Mouse (Mus musculus) hindbrain, embryonic 13.5 days (tissue): ENCODE data around the gene Vmp1. TPM values are rescaled to one million over a fixed set of nuclear protein-coding genes. Genes with fewer than 3 reads are reported as not detected.
A peak's percentile ranks its signal among the peaks of the same experiment; 100 is the strongest.

Experiments used
- ATAC-seq: fragments of 200-750 bp; cut with Nextera tagmentation; 2 replicates; pipeline ENCODE4 v1.8.0; 2017; ENCODE audit warnings: moderate TSS enrichment; ENCODE audit not compliant: low FRiP score
- H3K27ac ChIP-seq: fragments of 300-500 bp; sonication (generic); 2 replicates; pipeline ENCODE4 v1.5.1; 2015; ENCODE audit warnings: inconsistent platforms, mild to moderate bottlenecking, moderate library complexity
- H3K27me3 ChIP-seq: fragments of 300-500 bp; sonication (generic); 2 replicates; pipeline ENCODE4 v1.6.1; 2015; ENCODE audit warnings: mild to moderate bottlenecking, inconsistent platforms
- H3K36me3 ChIP-seq: fragments of 300-500 bp; sonication (generic); 2 replicates; pipeline ENCODE4 v1.6.1; 2015; ENCODE audit warnings: mild to moderate bottlenecking, inconsistent platforms
- H3K4me1 ChIP-seq: fragments of 300-500 bp; sonication (generic); replicated peaks from 2 replicates; pipeline ENCODE4 v1.6.1; 2015; ENCODE audit warnings: inconsistent platforms
- H3K4me2 ChIP-seq: fragments of 300-500 bp; sonication (generic); 2 replicates; pipeline ENCODE4 v1.6.1; 2015; ENCODE audit warnings: inconsistent platforms, mild to moderate bottlenecking, moderate library complexity
- H3K4me3 ChIP-seq: fragments of 300-500 bp; sonication (generic); 2 replicates; pipeline ENCODE4 v1.5.1; 2015; ENCODE audit warnings: mild to moderate bottlenecking, inconsistent platforms
- H3K9ac ChIP-seq: fragments of 300-500 bp; sonication (generic); 2 replicates; pipeline ENCODE4 v1.6.1; 2015; ENCODE audit warnings: mild to moderate bottlenecking, inconsistent platforms
- H3K9me3 ChIP-seq: fragments of 300-500 bp; sonication (generic); 2 replicates; pipeline ENCODE4 v1.6.1; 2016; ENCODE audit warnings: inconsistent platforms
- WGBS: fragments of 180-500 bp; shearing (Covaris S2); methylation state at CpG from one replicate; pipeline ENCODE4 v1.1.7; 2015; 5-methylcytosine and 5-hydroxymethylcytosine counted together
- polyA plus RNA-seq: library from polyadenylated mRNA; unstranded; fragments of >200 nt; fragmentation: Nextera tagmentation; extraction: Ambion mirVana; gene quantifications from 2 replicates; pipeline ENCODE4 v1.2.1, GENCODE M21; 2015

Gene Vmp1
- polyA plus RNA-seq, 1 experiment from 2014 or later: 106 TPM

DNA sequence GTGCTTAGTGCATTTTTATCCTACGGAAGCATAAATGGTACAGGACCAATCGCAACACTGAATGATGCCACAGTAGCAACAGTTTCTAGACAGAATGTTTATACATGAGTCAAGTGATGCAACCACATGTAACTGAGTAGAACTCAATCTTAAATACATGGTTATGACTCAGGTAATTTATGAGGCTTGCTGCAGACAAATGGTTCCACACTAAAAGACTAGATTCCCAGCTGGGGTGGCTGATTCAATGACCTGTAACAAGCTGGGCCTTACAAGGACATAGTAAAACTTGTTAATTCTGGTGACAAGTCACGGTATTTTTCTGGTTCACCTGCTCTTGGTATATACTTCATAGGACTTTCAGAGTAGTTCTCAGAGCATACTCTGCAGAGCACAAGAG, 7.8 kb upstream of the Vmp1 start:
- no peak overlapping the region for H3K9ac ChIP-seq
- no peaks in the 10 kb centered on the region for H3K27me3 ChIP-seq
- no peak overlapping the region for H3K4me3 ChIP-seq
- WGBS: 98% methylated on average over 3 of the region's 3 CpGs
- no peak for ATAC-seq
- peaks cover 4% of the 10 kb centered on the region for H3K4me1 ChIP-seq
- no peaks in the 10 kb centered on the region for H3K9me3 ChIP-seq
- no peak overlapping the region for H3K27ac ChIP-seq
- no peak overlapping the region for H3K4me2 ChIP-seq
- H3K36me3 ChIP-seq: peaks cover 62% of the 10 kb centered on the region

DNA sequence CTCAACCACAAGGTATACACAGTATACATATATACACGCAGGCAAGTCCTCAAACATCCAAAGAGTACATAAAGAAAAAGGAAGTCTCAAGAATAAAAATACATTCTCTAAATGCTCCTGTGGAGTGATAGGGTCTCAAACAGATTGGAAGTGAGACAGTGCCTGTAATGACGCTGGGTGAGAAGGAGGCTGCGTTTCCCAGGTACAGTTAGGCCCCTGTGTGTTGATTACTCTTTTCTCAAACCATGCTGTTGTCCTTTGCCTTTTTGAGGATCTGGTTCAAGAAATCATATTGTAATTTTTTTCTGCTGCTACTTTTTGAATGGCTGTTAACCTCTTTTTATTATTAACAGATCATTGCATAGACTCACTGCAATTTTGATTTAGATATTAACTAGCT, 6.7 kb upstream of the Vmp1 start:
- H3K4me3 ChIP-seq: no peak overlapping the region
- H3K4me2 ChIP-seq: no peak overlapping the region
- H3K27me3 ChIP-seq: no peaks in the 10 kb centered on the region
- H3K9ac ChIP-seq: no peak overlapping the region
- 96% methylated on average over 3 of the region's 3 CpGs for WGBS
- ATAC-seq: no peak
- H3K36me3 ChIP-seq: peaks cover 57% of the 10 kb centered on the region
- peaks cover 10% of the 10 kb centered on the region for H3K4me1 ChIP-seq
- H3K9me3 ChIP-seq: no peaks in the 10 kb centered on the region
- H3K27ac ChIP-seq: no peak overlapping the region

DNA sequence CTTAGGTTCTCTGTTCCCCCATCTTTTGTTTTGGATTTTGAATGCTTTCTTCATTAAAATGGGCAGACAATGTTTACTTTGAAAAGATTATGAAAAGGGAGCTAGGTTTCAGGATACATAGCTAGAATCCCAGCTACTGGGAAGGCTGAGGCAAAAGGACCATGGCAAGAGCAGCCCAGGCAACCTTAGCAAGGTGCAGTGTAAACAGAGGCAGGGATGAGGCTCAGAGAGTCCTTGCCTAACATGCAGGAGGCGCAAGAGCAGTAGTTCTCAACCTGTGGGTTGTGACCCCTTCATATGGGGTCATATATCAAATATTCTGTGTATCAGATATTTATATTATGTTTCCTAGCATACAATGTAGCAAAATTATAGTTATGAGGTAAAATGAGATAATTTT, 1.7 kb upstream of the Vmp1 start:
- ATAC-seq: no peak
- Histone ChIP-seq H3K27me3 (no peaks in the 10 kb centered on the region), H3K4me3 (no peak overlapping the region), H3K4me1 (peaks cover 39% of the 10 kb centered on the region), H3K9me3 (no peaks in the 10 kb centered on the region), H3K9ac (0 out of 2 replicates have a peak overlapping the region, but pooled peaks have one; percentile 6), H3K4me2 (peak overlapping the region; percentile 71), H3K27ac (no peak overlapping the region), H3K36me3 (peaks cover 19% of the 10 kb centered on the region)
- WGBS: 88% methylated on average over 1 of the region's 1 CpGs

DNA sequence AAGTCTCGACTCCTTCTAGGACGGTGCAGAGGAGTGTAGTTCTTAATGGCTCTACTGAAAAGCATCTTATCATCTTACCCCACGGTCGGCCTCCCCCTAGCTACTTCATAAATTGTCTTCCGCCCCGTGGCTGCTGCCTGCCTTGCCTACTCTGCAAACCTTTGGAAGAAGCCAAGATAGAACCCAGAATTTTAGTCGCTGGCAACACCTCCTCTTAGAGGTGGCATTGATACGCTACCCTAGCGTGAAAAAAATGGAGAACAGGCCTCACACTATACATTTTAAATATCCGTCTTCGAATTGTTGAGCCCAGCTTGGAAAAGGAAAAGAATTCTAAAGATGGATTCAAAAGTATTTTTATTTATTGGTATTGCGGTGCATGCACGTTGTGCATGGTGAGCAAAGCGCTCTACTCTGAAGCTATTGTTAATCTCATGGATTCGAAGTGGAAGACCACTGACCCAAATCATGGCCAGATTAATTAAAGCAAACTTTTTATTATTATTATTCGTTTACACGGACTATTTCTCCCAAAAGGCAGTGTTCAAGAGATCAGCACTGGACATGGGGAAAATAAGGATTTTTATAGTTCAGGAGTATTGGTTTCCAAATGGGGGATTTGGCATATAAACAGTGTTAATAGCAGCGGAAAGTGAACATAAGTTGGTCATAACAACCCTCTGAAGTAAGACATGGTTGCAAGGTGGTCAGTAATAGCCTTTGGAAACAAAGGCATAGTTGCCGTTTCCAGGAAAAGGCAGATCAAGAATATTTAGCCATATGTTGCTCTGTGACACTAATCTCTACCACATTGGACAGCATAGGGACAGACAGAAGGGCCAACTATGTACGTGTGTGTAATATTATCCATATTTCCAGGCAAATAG, 733 bp upstream of the Vmp1 start:
- WGBS: 10% methylated on average over 20 of the region's 20 CpGs
- Histone ChIP-seq H3K9ac (peak overlapping the region; percentile 92), H3K4me1 (peaks cover 39% of the 10 kb centered on the region), H3K27ac (peak overlapping the region; percentile 93), H3K4me2 (peak overlapping the region; percentile 71), H3K27me3 (no peaks in the 10 kb centered on the region), H3K36me3 (peaks cover 9% of the 10 kb centered on the region), H3K4me3 (peak overlapping the region; percentile 86), H3K9me3 (no peaks in the 10 kb centered on the region)
- ATAC-seq: no peak; the same call in 1 of the 2 replicates

DNA sequence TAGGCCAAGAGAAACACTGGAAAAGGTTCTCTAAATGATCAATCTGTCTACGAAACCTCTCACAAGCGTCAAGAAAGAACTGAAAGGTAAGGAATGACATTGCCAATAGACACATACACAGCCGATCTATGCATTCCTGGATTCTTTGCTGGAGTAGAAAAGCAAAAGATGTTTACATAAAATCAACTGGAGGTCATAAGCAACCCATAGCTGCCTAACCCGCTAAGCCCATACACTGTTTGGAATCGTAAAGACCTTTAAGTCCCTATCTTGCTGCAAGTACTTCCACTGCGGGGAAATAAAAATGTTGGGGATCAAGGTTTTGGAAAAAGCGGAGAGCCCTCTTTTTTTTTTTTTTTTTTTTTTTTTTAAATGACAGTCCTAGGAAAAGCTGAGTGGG, 775 bp downstream of the Vmp1 start:
- no peak for ATAC-seq
- H3K4me1 ChIP-seq: peaks cover 39% of the 10 kb centered on the region
- peak overlapping the region; percentile 92 for H3K9ac ChIP-seq
- no peaks in the 10 kb centered on the region for H3K9me3 ChIP-seq
- H3K27me3 ChIP-seq: no peaks in the 10 kb centered on the region
- WGBS: 39% methylated on average over 7 of the region's 7 CpGs
- peak overlapping the region; percentile 86 for H3K4me3 ChIP-seq
- peaks cover 6% of the 10 kb centered on the region; the same call in 1 of the 2 replicates for H3K36me3 ChIP-seq
- peak overlapping the region; percentile 85 for H3K4me2 ChIP-seq
- peak overlapping the region; percentile 93; the same call in 1 of the 2 replicates for H3K27ac ChIP-seq

DNA sequence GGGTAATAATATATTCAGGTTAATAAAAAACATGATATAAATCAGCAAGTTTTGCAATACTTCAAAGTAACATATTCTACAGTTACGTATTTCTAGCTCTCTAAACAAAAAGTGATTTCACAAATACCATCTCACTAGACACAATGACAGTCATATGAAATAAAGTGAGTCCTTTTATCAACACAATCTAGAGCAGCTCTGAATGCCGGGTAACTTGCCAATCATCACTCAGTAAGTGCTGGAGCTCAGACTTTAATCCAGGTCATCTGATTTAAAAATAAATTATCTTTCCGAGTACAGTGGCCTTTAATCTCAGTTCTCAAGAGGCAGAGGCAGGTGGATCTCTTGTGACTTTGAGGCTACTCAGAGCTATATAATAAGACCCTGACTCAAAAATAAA, 2.2 kb downstream of the Vmp1 start:
- 95% methylated on average over 3 of the region's 3 CpGs for WGBS
- Histone ChIP-seq H3K9me3 (no peaks in the 10 kb centered on the region), H3K27me3 (no peaks in the 10 kb centered on the region), H3K9ac (no peak overlapping the region), H3K4me3 (no peak overlapping the region), H3K36me3 (no peaks in the 10 kb centered on the region), H3K4me2 (no peak overlapping the region), H3K27ac (no peak overlapping the region), H3K4me1 (peaks cover 35% of the 10 kb centered on the region)
- ATAC-seq: no peak

DNA sequence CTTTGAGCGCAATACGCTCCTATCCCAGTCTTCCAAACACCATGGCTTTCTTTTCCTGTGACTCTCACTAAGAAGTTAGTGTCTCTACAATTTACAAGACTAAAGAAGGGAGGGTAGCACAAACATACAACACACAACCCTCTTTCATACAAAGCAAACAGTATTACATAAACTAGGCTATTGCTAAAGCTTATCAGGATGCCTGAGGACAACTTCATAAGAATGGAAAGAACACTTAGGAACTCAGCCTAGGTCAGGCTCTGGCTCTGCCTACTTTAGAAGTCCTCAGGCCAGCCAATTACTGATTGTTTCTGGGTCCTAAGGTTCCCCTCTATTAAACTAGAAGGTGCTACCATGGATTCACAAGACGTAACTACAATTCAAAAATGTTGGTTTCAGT, 2.9 kb downstream of the Vmp1 start:
- H3K36me3 ChIP-seq: no peaks in the 10 kb centered on the region
- ATAC-seq: no peak
- no peak overlapping the region for H3K9ac ChIP-seq
- H3K4me2 ChIP-seq: no peak overlapping the region
- H3K4me1 ChIP-seq: peaks cover 32% of the 10 kb centered on the region
- no peak overlapping the region for H3K4me3 ChIP-seq
- 99% methylated on average over 3 of the region's 3 CpGs for WGBS
- no peak overlapping the region for H3K27ac ChIP-seq
- no peaks in the 10 kb centered on the region for H3K27me3 ChIP-seq
- H3K9me3 ChIP-seq: no peaks in the 10 kb centered on the region

DNA sequence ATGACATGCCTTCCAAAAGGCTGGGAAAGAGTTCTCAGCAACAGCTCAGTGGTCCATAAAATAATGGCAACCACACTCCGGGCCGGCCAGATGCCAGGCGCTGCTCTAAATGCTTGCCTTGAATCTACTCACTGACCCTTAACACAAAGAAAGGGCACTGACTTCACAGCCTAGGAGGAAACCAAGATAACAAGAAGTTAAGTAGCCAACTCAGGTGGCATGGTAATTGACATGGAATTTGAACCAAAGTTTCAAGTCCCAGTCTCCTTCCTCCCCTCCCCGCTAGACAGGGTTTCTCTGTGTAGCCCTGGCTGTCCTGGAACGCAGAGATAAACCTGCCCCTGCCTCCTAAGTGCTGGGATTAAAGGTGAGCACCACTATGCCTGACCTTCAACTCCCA, 4.7 kb downstream of the Vmp1 start:
- no peak overlapping the region for H3K27ac ChIP-seq
- peaks cover 18% of the 10 kb centered on the region for H3K4me1 ChIP-seq
- H3K4me3 ChIP-seq: no peak overlapping the region
- H3K9ac ChIP-seq: no peak overlapping the region
- no peaks in the 10 kb centered on the region for H3K9me3 ChIP-seq
- H3K36me3 ChIP-seq: no peaks in the 10 kb centered on the region
- no peak for ATAC-seq
- H3K4me2 ChIP-seq: no peak overlapping the region
- no peaks in the 10 kb centered on the region for H3K27me3 ChIP-seq
- 49% methylated on average over 5 of the region's 5 CpGs for WGBS

DNA sequence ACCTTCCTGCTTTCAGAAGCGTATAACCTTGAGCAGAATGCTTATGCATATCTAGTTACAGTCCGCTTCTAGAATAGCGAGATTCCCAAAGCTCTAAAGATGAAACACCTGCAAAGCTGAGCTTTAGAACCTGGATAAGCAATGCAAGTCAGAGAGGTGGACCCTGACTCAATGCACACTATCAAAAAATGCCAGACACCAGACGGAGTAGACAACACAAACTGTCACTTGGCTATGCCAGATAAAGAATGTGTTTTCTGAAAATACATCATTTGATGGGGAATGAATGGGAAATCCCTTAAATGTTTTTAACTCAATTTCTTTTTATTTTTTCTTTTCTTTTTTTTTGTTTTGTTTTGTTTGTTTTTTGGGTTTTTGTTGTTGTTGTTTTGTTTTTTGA, 8.1 kb downstream of the Vmp1 start:
- H3K9me3 ChIP-seq: no peaks in the 10 kb centered on the region
- H3K4me3 ChIP-seq: no peak overlapping the region
- H3K4me2 ChIP-seq: no peak overlapping the region
- 94% methylated on average over 4 of the region's 4 CpGs for WGBS
- no peak for ATAC-seq
- no peaks in the 10 kb centered on the region; the same call in 1 of the 2 replicates for H3K4me1 ChIP-seq
- no peaks in the 10 kb centered on the region for H3K36me3 ChIP-seq
- no peaks in the 10 kb centered on the region for H3K27me3 ChIP-seq
- H3K9ac ChIP-seq: no peak overlapping the region
- no peak overlapping the region for H3K27ac ChIP-seq

DNA sequence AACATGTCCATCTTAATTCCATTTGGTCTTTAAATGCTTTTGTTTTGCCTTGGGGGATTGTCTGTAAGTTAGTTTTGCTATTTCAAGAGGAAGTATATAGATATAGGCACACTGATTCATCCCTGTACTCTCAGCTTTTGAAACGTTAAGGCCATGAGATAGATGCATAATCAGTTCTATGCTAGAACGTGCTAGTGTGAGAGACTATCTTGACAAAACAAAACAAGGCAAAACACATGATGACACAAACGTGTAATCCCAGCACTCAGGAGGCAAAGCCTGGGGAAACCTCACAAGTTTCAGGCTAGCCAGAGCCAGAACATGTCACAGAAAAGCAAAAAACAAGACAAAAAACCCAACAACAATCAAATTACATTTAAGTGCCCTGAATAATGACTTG, 10.9 kb downstream of the Vmp1 start:
- WGBS: 88% methylated on average over 3 of the region's 3 CpGs

DNA sequence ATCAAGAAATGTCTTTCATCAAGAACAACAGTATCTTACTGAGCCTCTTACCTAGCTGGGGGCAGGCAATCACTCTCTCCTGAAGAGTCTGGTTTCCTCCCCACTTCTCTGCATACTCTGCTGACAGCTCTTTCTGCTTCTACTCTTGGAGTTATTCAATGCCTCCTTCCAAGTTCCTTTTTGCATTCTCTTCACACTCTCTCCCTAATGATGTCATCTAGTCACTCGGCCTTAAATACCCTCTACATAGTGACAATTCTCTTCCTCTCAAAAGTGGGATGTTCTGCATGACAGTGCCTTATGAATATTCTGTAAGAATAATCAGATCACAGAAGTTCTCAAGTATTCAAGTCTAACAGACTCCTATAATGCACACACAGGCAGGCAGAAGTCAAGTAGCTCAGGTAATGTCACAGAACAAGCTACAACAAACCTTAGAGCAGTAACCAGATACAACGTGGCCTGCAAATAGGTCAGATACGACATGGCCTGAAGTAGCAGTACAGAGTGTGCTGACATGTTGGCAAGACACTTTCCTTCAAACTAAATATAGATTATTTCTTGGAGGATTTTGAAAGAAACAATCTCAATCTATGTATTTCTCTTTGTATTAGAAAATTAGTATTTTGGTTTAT, 12.5 kb downstream of the Vmp1 start:
- no peaks in the 10 kb centered on the region for H3K36me3 ChIP-seq
- no peak overlapping the region for H3K27ac ChIP-seq
- H3K4me1 ChIP-seq: no peaks in the 10 kb centered on the region
- H3K27me3 ChIP-seq: no peaks in the 10 kb centered on the region
- no peak for ATAC-seq
- WGBS: 70% methylated on average over 3 of the region's 3 CpGs
- no peak overlapping the region for H3K9ac ChIP-seq
- no peak overlapping the region for H3K4me2 ChIP-seq
- H3K9me3 ChIP-seq: no peaks in the 10 kb centered on the region
- H3K4me3 ChIP-seq: no peak overlapping the region

More for the DNA sequence above, 10.9 kb downstream of the Vmp1 start:
- H3K36me3 ChIP-seq: no peaks in the 10 kb centered on the region
- no peak overlapping the region for H3K4me2 ChIP-seq
- no peaks in the 10 kb centered on the region for H3K4me1 ChIP-seq
- H3K9ac ChIP-seq: no peak overlapping the region
- no peaks in the 10 kb centered on the region for H3K27me3 ChIP-seq
- no peaks in the 10 kb centered on the region for H3K9me3 ChIP-seq
- no peak overlapping the region for H3K4me3 ChIP-seq
- no peak for ATAC-seq
- no peak overlapping the region for H3K27ac ChIP-seq

DNA sequence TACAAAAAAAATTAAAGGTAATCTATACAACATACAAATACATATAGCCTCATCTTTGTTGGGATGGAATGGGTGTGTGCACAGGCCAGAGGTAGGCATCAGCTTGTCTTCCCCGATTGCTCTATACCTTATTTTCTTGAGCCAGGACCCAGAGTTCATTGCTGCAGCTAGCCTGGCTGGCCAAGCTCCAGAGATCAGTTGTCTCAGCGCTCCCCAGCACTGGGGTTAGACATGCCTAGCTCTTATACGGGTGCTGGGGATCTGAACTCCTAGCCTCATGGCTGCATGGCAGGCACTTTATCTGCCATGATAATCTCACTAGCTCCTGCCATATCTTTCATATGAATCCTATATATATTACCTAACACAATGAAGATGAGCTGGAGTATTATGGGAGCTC, 15.5 kb downstream of the Vmp1 start:
- no peaks in the 10 kb centered on the region for H3K27me3 ChIP-seq
- peaks cover 20% of the 10 kb centered on the region for H3K36me3 ChIP-seq
- H3K9me3 ChIP-seq: no peaks in the 10 kb centered on the region
- H3K4me3 ChIP-seq: no peak overlapping the region
- WGBS: 89% methylated on average over 3 of the region's 3 CpGs
- no peak overlapping the region for H3K27ac ChIP-seq
- no peak overlapping the region for H3K9ac ChIP-seq
- no peak for ATAC-seq
- no peaks in the 10 kb centered on the region for H3K4me1 ChIP-seq
- H3K4me2 ChIP-seq: no peak overlapping the region

DNA sequence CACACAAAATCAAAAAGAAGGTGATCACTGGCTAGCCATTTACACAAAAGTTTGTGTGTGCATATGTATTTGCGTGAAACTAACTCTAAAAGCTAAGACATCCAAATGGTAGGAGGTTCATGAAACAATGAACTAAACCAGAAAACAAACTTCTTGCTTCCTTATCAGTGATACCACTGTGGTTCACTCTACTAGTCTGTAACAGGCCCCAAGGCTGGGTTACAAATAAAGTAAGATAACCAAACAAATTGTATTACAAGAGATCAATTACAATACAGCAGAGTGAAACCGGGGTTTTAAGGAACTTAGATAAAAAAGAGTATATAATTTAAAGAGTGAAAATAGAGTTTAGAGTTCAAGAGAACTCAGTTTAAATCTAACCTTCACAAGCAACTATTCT, 16.1 kb downstream of the Vmp1 start:
- 96% methylated on average over 2 of the region's 2 CpGs for WGBS
- no peaks in the 10 kb centered on the region for H3K9me3 ChIP-seq

More for the DNA sequence above, 16.1 kb downstream of the Vmp1 start:
- H3K36me3 ChIP-seq: peaks cover 25% of the 10 kb centered on the region
- no peak overlapping the region for H3K9ac ChIP-seq
- no peaks in the 10 kb centered on the region for H3K27me3 ChIP-seq
- H3K27ac ChIP-seq: no peak overlapping the region
- no peak for ATAC-seq
- no peak overlapping the region for H3K4me2 ChIP-seq
- no peak overlapping the region for H3K4me3 ChIP-seq
- H3K4me1 ChIP-seq: no peaks in the 10 kb centered on the region
